Mouse (Mus musculus) layer of hippocampus, adult 8-10 months (tissue): ENCODE data around the gene CN725425. TPM values are rescaled to one million over a fixed set of nuclear protein-coding genes. Genes with fewer than 3 reads are reported as not detected.

Source experiments
- DNase-seq, 2 experiments: peaks; one replicate each; pipeline ENCODE4 v3.0.0; 2022; ENCODE audit warnings: low spot score in 2 of 2
- total RNA-seq, 4 experiments: library from RNA; stranded (reverse); gene quantifications; 2 replicates each; pipeline ENCODE4 v1.2.4; 2022

The CN725425 gene
- total RNA-seq, 4 experiments from 2014 or later: 0.25 TPM; not detected in 3

- DNase-seq: no peak
Observed at GRCm38 (mm10) chr15:91206518-91206917, 7.2 kb downstream of the CN725425 start.

DNA sequence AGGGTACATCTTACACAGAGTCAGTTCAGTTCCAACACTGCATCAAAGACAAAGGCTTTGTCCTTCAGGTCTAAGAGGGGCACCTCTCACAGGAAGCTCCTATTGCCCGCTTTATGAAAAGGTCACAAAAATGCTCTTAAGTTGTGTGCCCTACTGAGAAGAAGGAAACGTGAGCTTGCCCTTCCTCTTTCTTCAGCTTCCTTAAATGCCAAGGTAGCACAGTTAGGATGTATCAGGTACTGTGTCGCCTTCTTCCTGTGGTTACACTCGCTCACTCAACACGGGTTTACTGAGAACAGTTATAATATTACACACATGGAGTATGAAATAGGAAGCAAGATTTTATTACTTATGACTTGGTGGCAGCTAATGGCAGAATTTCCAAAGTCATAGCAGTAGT, 38.0 kb downstream of the CN725425 start:
- DNase-seq: no peak

GRCm38 (mm10) chr15:91240683-91241335, 41.5 kb downstream of the CN725425 start:
- DNase-seq: no peak

DNA sequence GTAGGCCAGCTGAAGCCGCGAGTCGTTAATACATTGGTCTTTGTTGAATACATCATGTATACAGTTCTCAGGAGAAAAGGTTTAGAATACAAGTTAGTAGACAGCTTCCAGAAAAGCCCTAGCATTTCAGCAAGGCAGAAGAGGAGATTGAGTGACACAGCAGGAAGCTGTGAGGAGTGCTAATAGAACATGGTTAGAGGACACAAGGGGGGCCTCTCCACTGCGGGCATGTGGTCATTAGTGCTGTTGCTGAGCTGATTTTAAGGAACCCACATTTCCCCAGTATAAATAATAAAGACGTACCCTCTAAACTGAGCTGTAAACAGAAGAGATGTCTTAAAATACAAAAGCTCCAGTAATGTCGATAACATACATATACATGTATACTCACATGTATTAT, 51.5 kb downstream of the CN725425 start:
- DNase-seq: no peak

- DNase-seq: no peak
Observed at GRCm38 (mm10) chr15:91251544-91252408, 52.5 kb downstream of the CN725425 start.

GRCm38 (mm10) chr15:91252956-91253355, 53.7 kb downstream of the CN725425 start:
- no peak for DNase-seq

GRCm38 (mm10) chr15:91255308-91255707, 56.0 kb downstream of the CN725425 start:
- no peak for DNase-seq

DNA sequence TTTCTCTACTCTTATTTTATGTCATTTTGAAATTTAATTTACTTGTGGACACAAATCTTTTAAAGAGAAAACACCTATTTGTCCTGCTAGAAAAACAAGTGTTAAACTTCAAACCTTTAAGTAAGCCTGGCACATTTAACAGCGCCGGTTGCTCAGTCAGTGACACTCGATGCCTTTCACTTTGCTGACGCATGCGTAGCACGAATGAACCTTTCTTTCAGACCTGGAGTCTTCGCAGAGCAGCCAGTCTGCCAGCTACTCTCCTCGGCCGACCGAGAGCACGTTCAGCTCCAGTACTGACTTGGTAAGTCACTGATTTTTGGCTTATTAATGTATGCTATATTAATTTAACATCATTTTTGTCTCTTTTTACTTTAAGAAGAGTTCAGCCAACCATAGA, 57.8 kb downstream of the CN725425 start:
- DNase-seq: no peak

- DNase-seq: no peak
Observed at GRCm38 (mm10) chr15:91260578-91260977, 61.3 kb downstream of the CN725425 start.

GRCm38 (mm10) chr15:91263926-91264325, 64.6 kb downstream of the CN725425 start:
- no peak for DNase-seq

DNA sequence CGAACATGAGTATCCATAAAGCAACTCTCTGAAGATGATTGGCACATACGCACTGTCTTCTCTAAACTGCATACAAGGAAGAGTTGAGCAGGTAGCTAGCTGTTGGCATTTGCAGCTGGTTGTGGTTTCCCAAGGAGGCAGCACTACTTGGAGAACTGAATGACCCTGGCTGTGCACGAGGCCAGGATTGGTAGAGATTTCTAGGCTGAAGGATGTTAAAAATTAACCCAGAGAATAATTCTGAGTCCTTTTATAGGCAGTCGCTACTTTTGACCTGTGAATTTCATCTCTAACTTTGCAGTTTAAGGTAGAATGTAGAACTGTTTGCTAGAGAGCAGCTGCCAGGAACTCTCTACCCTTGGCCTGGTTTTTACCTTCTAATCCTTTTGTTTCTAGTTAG, 69.2 kb downstream of the CN725425 start:
- DNase-seq: no peak

DNA sequence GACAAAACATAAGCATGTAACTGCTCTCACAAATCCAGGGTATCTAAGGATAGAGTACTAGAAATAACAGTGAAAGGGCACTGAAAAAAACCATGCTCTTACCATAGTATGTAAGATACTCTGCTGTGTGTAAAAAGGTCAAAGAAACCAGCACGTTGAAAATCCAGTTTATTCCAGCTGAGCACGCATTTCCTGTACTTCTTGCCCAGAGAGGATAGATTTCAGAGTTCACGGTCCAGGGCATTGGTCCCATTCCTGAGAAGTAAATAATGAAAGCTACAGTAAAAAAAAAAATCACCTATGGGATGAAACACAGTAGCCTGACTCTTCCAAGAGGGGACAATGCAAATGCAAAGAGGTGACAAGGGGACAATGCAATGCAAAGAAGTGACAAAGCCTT, 76.7 kb downstream of the CN725425 start:
- no peak for DNase-seq

- DNase-seq: no peak
Observed at GRCm38 (mm10) chr15:91279571-91279970, 80.3 kb downstream of the CN725425 start.

DNA sequence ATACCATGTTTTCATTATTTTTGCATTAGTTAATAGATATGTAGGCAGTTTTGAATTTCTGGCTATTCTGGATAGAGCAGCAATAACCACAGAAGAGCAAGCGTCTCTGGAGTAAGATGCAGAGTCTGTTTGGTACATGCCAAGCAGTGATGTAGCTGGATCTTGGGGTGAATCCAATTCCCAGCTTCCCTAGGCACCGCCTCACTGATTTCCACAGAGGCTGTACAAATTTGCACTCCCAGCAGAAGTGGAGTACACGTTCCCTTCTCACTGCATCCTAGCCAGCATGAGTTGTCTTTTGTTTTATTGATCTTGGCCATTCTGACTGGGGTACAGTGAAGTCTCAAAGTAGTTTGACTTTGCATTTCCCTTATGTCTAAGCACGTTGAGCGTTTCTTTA, 82.2 kb downstream of the CN725425 start:
- DNase-seq: no peak

- no peak for DNase-seq
Observed at GRCm38 (mm10) chr15:91282822-91283221, 83.5 kb downstream of the CN725425 start.

- DNase-seq: no peak
Observed at GRCm38 (mm10) chr15:91283418-91283817, 84.1 kb downstream of the CN725425 start.

DNA sequence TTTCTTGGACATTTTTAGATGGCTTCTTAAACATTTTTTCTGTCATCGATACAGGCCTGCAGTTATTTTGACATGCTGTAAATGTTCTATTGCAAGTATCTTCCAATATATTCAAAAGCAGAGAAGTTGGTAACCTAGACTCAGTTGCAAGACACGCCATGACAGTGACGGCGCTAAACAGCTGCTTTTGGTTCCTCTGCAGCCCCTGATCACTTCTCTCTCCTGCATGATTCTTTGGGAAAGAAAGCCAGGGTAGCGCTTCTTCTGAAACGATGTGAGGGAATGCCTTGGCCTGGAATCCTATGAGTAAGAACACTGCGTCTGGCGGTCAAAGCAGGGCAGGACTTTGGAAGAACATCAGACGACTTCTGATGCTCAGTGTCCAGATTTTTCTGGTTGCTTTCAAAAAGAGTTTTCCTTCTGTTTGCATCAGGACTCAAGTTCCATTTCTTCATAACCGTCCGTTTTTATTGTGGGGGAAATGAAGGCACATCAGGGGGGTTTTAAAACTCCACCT, 100.1 kb downstream of the CN725425 start:
- no peak for DNase-seq

GRCm38 (mm10) chr15:91301366-91301765, 102.1 kb downstream of the CN725425 start:
- DNase-seq: peak; percentile 80 to 91

DNA sequence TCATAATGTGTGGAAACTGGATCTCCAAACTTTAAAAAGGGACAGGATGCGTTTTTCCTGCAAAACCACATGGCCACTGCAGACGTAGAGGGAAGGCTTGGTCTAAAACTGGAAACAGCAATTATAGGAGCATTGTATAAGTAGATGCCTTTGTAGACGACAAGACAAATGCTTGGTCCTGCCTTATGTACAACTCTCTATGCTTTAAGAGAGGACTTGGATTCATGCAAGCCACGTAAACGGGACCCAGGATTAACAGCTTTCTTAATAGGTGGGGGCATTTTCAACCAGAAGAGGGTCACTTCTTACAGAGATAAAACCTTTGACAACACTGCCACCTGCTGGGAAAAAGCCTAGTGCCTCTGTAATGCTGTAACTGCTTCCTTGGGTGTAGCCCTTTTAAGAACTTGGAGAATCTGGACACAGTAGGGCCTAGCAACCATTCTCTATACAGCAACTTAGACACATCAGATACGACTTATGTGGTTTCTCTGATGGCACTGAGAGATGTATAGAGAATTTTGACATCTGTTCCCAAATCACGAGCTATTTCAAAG, 105.1 kb downstream of the CN725425 start:
- peak in 1 of 2 experiments; percentile 29 for DNase-seq
